Mouse (Mus musculus) cerebellum, adult 11 months (tissue): ENCODE data around the gene Creb3l4.

ENCODE experiments used
- DNase-seq: peaks from one replicate; pipeline ENCODE4 v3.0.0; 2022

Gene Creb3l4

GRCm38 (mm10) chr3:90224331-90224730 lies 19.0 kb downstream of the Creb3l4 start:
- DNase-seq, result no peak

- DNase-seq, result no peak
Observed at GRCm38 (mm10) chr3:90222941-90223340, 20.4 kb downstream of the Creb3l4 start.

DNA sequence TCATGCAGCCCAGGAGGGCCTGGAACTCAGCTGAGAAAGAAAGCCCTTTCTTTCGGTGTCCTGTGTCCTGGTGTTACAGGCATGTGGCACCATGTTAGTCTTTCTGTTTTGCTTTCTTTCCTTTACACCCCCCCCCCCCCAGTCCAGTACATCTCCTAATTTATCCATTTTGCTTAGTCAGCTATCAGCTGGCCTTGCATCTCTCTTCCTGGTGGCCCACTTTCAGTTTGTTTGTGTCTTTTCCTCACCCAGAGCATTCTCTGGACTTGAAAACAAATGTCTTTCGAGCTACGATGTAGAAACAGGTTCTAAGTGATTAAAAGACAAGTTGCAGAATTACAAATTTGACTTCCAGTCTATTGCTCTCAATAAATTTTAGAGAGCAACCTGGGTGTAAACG lies 20.9 kb downstream of the Creb3l4 start:
- DNase-seq, result no peak

DNA sequence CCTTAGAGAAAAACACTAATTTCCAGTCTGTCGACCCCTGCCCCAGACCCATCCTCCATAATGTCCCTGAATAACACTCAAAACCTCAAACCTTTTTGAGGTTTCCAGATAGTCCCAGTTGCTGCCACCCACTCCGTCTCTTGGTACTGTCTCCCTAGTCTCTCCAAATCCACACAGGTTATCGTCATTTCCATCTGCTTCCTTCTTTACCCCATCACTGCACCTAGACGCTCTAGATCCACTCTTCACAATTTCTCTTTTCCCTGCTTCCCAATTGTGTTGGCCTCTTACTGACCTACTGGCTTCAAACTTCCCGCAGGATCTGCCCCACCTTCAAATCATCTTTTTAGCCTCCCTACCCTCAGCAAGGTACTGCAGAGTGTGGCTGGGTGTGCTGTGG lies 22.2 kb downstream of the Creb3l4 start:
- no peak for DNase-seq

DNA sequence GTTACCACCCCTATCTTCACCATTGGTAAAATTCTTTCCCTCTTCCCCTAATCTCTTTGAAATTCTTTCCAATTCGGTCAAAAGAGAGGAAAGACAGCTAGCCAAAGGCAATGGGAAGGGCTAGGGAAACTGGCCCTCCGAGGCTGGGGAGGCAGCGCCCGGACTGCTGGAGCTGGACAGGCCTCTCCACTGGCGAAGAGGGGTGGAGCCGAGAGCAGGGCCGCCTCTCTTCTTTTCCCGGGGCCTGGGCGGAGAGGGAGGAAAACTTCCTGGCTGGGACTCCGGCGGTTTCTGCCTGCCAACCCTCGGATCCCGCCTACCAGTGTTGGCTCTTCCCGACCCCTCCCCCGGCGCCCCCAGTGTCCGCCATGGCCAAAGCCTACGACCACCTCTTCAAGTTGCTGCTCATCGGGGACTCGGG lies 22.8 kb downstream of the Creb3l4 start:
- peak; percentile 30 for DNase-seq

DNA sequence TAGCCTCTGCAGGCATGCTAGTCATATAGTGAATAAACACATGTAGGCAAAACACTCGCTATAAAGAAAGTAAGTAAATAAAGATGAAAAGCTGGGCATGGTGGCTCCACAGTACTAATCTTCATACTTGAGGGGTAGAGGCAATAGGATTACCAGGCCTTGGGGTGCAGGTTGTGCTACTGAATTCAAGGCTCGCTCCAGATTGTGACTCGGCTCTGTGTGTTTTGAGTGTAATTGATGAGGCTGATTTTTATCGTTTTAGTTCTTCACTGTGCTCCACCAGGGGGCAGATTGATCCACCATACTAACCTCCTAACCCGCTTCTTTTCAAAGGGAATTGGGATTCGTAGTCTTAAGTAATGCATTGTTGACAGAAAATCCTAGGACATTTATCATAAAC lies 23.2 kb downstream of the Creb3l4 start:
- peak; percentile 57 for DNase-seq

DNA sequence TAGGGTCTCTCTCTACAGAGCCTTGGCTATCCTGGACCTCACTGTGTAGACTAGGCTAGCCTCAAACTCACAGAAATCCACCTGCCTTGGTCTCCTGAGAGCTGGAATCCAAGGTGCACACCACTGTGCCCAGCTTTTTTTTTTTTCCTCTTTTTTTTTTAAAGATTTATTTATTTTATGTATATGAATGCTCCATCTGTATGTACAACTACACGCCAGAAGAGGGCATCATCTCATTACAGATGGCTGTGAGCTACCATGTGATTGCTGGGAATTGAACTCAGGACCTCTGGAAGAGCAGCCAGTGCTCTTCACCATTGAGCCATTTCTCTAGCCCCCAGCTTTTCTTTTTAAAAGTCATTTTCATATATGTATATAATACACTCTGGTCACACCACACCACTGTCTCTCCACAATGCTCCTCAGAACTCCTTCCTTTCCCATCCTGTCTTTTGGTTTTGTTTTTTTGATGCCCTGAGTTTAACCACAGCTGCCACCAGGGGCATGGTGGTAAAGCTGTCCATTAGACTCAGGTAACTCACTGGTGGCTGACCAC lies 27.4 kb downstream of the Creb3l4 start:
- DNase-seq, result no peak

GRCm38 (mm10) chr3:90213956-90214684 lies 29.2 kb downstream of the Creb3l4 start:
- DNase-seq, result peak; percentile 25

DNA sequence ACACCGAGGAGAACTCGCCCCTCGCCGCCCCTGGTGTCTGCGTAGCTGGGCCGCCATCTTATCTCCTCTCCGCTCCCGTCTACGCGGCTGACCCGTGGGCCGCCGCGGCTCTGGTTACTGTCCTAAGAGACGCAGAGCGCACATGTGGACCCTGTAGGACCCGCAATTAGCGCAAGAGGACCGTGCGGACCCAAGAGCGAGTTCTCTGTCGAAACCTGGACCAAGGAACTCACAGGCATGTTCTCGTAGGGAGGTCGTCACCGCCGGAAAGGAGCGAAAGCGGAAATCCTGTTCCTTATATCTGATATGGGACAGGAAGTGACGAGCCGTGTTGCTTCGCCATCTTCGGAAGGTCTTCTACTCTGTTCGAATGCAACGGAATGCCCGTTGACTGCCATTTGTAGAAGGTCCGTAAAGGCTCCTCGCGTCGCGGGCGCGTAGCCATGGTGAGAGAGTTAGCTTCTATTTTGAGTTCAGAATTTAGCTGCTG lies 29.9 kb downstream of the Creb3l4 start, which contains the start of the genes Rps27 and Rab13:
Gene Rps27, minus strand, starts transcription at position 275 of the 490 bp plus-strand sequence.
Gene Rab13, plus strand, starts transcription at position 319 of the 490 bp plus-strand sequence.
- peak; percentile 82 for DNase-seq

DNA sequence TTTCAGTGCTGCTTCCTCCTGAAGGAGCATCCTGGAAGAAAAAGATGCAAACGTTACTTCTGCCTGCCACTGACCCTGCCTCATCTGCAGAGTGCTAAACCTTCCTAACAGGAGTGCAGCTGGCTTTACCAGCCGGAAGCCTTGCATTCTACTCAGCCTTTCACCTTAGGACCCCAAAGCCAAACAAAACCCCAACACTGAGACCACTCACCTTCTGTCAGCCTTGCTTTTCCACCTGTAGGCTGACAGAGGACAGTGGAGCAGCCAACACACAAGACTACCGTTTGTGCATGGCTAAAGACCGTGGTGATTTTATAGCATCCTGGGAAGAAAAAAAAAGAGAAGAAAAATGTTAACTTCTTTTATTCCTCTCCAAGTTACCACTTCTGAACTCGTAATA lies 30.6 kb downstream of the Creb3l4 start:
- no peak for DNase-seq

- no peak for DNase-seq
Observed at GRCm38 (mm10) chr3:90211475-90212398, 31.6 kb downstream of the Creb3l4 start.

DNA sequence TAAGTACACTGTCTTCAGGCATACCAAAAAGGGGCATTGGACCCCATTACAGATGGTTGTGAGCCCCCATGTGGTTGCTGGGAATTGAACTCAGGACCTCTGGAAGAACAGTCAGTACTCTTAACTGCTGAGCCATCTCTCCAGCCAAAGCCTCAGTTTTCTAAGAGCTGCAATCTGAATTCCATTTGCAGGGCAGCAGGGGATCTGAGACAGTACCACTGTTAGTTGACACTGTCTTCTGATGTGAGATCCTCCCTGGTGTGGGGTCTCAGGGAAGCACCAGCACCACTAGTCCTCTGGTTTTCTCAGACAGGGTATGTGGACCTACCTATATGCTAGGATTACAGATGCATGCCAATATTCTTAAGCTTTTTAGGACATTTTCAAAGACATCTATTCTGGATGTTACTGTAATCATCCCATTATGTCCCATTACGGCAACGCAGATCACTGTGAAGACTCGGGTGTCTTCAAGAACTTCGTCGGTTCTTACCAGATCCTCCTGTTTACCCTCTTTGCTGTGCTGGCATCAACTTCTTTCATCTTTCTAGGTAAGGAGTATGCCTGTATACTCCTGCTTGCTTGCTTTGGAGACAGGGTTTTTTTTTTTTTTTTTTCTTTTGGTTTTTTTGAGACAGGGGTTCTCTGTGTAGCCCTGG lies 33.3 kb downstream of the Creb3l4 start:
- DNase-seq, result no peak

- DNase-seq, result no peak
Observed at GRCm38 (mm10) chr3:90208662-90209061, 34.6 kb downstream of the Creb3l4 start.

DNA sequence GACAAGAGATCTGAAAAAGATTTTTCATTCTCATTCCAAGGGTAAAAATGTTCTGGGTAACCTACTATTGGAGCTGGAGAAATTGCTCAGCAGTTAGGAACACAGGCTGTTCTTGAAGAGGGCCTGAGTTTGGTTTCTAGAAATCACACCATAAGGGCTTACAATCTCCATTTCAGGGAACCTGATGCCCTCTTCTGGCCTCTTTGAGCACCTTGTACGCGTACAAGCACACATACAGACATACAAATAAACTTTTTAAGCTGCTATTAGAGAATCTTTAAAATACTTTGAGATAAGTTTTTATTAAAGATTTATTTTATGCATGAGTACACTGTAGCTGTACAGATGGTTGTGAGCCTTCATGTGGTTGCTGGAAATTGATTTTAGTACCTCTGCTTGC lies 38.7 kb downstream of the Creb3l4 start:
- no peak for DNase-seq

DNA sequence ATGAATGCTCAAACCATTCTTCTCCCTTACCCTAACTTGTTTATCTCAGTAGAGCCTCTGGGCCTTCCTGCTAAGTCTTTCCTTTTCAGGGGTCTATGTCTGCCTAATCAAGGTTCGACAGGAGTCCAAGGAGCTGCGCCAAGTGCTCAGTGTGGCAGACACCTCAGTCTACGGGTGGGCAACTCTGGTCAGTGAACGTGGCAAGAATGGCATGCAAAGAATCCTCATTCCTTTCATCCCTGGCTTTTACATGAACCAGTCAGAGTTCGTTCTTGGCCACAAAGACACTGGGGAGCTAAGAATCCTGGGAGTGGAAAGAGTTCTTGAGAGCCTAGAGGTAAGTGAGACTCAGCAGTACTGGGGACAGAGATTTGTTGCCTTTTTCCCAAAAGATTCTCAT lies 39.7 kb downstream of the Creb3l4 start:
- no peak for DNase-seq

GRCm38 (mm10) chr3:90202884-90203283 lies 40.4 kb downstream of the Creb3l4 start:
- DNase-seq, result no peak

- DNase-seq, result no peak
Observed at GRCm38 (mm10) chr3:90197548-90197947, 45.8 kb downstream of the Creb3l4 start.

- DNase-seq, result no peak
Observed at GRCm38 (mm10) chr3:90195644-90196043, 47.7 kb downstream of the Creb3l4 start.

GRCm38 (mm10) chr3:90194759-90195158 lies 48.6 kb downstream of the Creb3l4 start:
- DNase-seq, result no peak

- DNase-seq, result no peak
Observed at GRCm38 (mm10) chr3:90190859-90191510, 52.3 kb downstream of the Creb3l4 start.
